Mouse (Mus musculus): ENCODE data around the gene Pkdrej. TPM values are rescaled to one million over a fixed set of nuclear protein-coding genes. Genes with fewer than 3 reads are reported as not detected.

Gene Pkdrej
- total RNA-seq, 2 experiments from 2014 or later = not detected

DNA sequence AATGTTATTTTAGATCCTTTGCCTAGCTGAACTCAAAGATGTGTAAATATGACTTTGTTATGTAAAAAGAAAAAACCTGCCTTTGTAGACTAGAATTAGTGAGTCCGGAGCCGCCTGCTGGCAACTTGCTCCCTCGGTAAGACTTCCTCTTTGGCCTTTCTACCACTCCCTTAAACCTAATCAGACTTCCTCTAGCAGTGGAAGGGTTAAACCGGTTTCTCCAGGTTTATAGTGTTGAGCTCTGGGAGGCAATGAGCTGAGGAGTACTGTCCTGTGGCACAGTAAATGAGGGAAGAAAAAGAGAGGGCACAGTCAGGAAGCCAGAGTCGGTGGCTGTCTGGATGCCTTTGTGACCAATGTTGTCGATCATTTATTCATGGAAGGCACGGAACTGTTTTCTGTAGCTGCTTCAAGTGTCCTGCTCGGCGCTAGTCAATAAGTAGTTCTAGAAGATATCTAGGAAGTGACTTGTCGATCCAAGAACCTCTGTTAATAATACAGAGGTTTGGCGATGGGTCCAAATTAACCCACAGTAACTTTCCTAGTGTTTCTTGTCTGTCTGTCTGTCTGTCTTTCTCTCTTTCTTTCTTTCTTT is 49.3 kb downstream of the Pkdrej start:
- no peak for ATAC-seq (replicated peaks; ENCODE audit: poor library complexity, severe bottlenecking)

- no peak for ATAC-seq (replicated peaks; ENCODE audit: poor library complexity, severe bottlenecking)
These were observed 50.0 kb downstream of the Pkdrej start for GRCm38 (mm10) chr15:85771306-85772121.

DNA sequence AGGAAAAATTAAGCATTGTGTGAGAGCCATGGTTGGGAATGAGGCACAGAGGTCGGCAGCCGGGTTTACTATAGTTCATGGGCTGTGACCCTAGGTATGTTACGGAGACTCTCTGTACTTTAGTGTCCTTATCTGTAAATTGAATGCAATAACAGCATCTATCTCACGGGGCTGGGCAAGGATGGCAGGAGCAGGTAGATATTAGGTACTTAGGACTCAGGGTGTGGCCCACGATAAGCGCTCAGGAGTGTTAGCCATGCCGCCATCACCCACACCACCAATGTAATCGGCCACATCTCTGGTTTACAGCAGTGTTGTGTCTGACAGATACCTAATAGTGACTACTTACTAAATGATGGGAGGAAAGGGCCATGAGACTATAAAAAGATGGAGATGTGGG is 52.5 kb downstream of the Pkdrej start:
- ATAC-seq (replicated peaks; ENCODE audit: poor library complexity, severe bottlenecking) = no peak

DNA sequence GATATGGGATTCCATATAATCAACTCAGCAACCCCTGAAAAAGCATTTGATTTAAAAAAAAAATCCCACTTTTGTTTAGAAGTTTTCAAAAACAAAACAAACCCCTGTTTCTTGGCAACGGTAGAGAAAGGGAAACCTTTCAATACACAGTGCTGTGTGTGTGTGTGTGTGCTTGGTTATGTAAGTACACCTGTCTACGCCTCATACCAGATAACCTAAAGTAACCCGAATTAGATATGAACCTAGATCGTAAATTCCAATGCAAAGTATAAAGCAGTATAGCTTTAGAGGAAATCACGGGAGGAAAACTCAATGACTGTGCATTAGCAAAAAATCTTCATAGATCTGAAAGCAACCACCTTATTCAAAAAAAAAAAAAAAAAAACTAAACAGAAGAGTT is 54.9 kb downstream of the Pkdrej start:
- no peak for ATAC-seq (replicated peaks; ENCODE audit: poor library complexity, severe bottlenecking)

DNA sequence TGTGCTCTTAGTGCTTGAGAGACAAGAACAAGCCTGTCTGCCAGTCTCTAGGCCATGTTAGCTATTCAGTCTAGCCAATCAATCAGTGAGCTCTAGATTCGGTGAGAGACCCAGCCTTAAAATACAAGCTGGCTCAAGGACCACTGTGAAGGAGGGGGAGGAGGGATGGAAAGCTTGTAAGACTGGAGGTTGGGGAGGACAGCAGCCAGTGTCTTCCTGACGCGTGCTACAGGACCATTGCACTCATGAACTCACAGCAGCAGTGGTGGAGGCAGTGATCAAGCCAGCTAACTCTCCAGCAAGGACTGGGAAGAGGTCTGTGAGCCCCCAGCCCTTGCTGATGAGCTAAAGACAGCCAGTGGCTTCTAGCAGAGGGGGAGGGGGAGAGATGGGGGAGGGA is 56.5 kb downstream of the Pkdrej start:
- ATAC-seq (replicated peaks; ENCODE audit: poor library complexity, severe bottlenecking) = no peak

Other genes with a start within 250 kb of the Pkdrej start
- gene Wnt7b, start 239.3 kb downstream of the Pkdrej start, total RNA-seq (2014; fragmentation: Nextera tagmentation) = not detected in 2 replicates
- gene Wnt7b, start 239.3 kb downstream of the Pkdrej start, total RNA-seq (2017) = not detected in 2 replicates
- gene Ppara, start 86.8 kb downstream of the Pkdrej start, total RNA-seq (2014; fragmentation: Nextera tagmentation) = not detected in 2 replicates
- not detected in 2 replicates for gene Ppara, start 86.8 kb downstream of the Pkdrej start, total RNA-seq (2017)
- 13.5 and 17.1 TPM in 2 replicates for gene Cdpf1, start 10.0 kb downstream of the Pkdrej start, total RNA-seq (2014; fragmentation: Nextera tagmentation)
- 10.8 and 11.1 TPM in 2 replicates for gene Cdpf1, start 10.0 kb downstream of the Pkdrej start, total RNA-seq (2017)
- gene Ttc38, start 10.6 kb upstream of the Pkdrej start, total RNA-seq (2014; fragmentation: Nextera tagmentation) = 2.9 and 9.4 TPM in 2 replicates
- gene Ttc38, start 10.6 kb upstream of the Pkdrej start, total RNA-seq (2017) = 3.1 and 5.0 TPM in 2 replicates
- gene Gtse1, start 38.0 kb upstream of the Pkdrej start, total RNA-seq (2014; fragmentation: Nextera tagmentation) = 7.9 and 13.6 TPM in 2 replicates
- gene Gtse1, start 38.0 kb upstream of the Pkdrej start, total RNA-seq (2017) = 19.5 and 20.0 TPM in 2 replicates
- gene Trmu, start 57.6 kb upstream of the Pkdrej start, total RNA-seq (2014; fragmentation: Nextera tagmentation) = 17.2 and 32.2 TPM in 2 replicates
- gene Trmu, start 57.6 kb upstream of the Pkdrej start, total RNA-seq (2017) = 22.3 and 28.7 TPM in 2 replicates
- gene Celsr1, start 212.0 kb upstream of the Pkdrej start, total RNA-seq (2014; fragmentation: Nextera tagmentation) = 8.0 and 12.6 TPM in 2 replicates
- 6.9 and 8.7 TPM in 2 replicates for gene Celsr1, start 212.0 kb upstream of the Pkdrej start, total RNA-seq (2017)
- gene Gramd4, start 236.0 kb upstream of the Pkdrej start, total RNA-seq (2014; fragmentation: Nextera tagmentation) = 15.0 and 19.9 TPM in 2 replicates
- gene Gramd4, start 236.0 kb upstream of the Pkdrej start, total RNA-seq (2017) = 15.9 and 18.4 TPM in 2 replicates